Mouse (Mus musculus): Measurements from ENCODE around the gene Gm11437. TPM values are rescaled to one million over a fixed set of nuclear protein-coding genes. Genes with fewer than 3 reads are reported as not detected.
A peak's percentile ranks its signal among the peaks of the same experiment; 100 is the strongest.

The Gm11437 gene
- polyA plus RNA-seq, 1 experiment, result not detected

DNA sequence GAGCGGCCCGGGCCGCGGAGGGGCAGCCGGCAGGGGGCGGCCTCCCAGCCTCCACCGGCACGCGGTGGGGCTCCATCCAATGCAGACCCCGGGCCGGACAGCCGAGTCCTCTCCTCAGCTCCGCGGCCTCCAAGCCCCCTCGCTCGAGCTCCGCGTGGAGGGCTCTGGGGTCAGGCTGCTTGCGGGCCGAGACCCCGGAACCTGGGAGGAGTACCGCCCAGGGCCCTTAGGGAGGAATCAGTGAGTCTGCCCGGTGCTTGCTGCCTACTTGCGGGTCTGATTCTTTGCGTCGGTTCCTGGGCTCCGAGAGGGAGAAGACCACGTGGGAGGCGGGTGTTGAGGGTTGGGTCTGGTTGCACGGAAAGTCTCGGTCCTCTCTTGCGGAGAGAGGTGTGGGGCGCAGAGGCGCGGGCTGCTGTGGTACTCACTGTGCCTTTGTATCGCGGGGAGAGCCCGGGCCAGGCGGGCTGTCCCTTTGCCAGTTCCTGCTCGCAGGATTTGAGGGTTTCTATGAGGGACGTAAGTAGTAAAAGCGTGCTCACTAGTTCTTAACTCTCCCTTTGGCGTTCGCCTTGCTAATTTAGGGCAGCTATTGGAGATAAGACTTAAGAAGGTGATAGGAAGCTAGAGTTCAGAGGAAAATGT, 12.8 kb upstream of the Gm11437 start:
- H3K4me3 ChIP-seq (ENCODE audit: insufficient read depth, low read length), result peak overlapping the region; percentile 91
- peaks cover 21% of the 10 kb centered on the region for H3K4me1 ChIP-seq (ENCODE audit: control insufficient read depth, insufficient read depth, low read length)
- H3K27ac ChIP-seq (ENCODE audit: insufficient read depth, low read depth, low read length), result peak overlapping the region; percentile 48
- no peak for TF ChIP-seq POLR2A (IDR thresholded peaks at IDR 0.05; ENCODE audit: borderline replicate concordance, low read depth, low read length)
- peak; percentile 22; the same call in 1 of the 2 replicates for TF ChIP-seq CTCF (IDR thresholded peaks at IDR 0.05; ENCODE audit: low read depth, low read length)

- Histone ChIP-seq H3K4me3 (ENCODE audit: insufficient read depth, low read length) (peak overlapping the region; percentile 91), H3K4me1 (ENCODE audit: control insufficient read depth, insufficient read depth, low read length) (peaks cover 18% of the 10 kb centered on the region)
- TF ChIP-seq CTCF (IDR thresholded peaks at IDR 0.05; ENCODE audit: low read depth, low read length), result no peak
- no peak for TF ChIP-seq POLR2A (IDR thresholded peaks at IDR 0.05; ENCODE audit: borderline replicate concordance, low read depth, low read length)
Measured at GRCm38 (mm10) chr11:84179226-84179953, 12.1 kb upstream of the Gm11437 start.

GRCm38 (mm10) chr11:84178571-84178970, 11.3 kb upstream of the Gm11437 start:
- Histone ChIP-seq H3K4me1 (ENCODE audit: control insufficient read depth, insufficient read depth, low read length) (peaks cover 18% of the 10 kb centered on the region), H3K27ac (ENCODE audit: insufficient read depth, low read depth, low read length) (no peak overlapping the region), H3K4me3 (ENCODE audit: insufficient read depth, low read length) (no peak overlapping the region)
- no peak for TF ChIP-seq POLR2A (IDR thresholded peaks at IDR 0.05; ENCODE audit: borderline replicate concordance, low read depth, low read length)
- no peak for TF ChIP-seq CTCF (IDR thresholded peaks at IDR 0.05; ENCODE audit: low read depth, low read length)

More at GRCm38 (mm10) chr11:84179226-84179953, 12.1 kb upstream of the Gm11437 start:
- peak overlapping the region; percentile 48 for H3K27ac ChIP-seq (ENCODE audit: insufficient read depth, low read depth, low read length)

DNA sequence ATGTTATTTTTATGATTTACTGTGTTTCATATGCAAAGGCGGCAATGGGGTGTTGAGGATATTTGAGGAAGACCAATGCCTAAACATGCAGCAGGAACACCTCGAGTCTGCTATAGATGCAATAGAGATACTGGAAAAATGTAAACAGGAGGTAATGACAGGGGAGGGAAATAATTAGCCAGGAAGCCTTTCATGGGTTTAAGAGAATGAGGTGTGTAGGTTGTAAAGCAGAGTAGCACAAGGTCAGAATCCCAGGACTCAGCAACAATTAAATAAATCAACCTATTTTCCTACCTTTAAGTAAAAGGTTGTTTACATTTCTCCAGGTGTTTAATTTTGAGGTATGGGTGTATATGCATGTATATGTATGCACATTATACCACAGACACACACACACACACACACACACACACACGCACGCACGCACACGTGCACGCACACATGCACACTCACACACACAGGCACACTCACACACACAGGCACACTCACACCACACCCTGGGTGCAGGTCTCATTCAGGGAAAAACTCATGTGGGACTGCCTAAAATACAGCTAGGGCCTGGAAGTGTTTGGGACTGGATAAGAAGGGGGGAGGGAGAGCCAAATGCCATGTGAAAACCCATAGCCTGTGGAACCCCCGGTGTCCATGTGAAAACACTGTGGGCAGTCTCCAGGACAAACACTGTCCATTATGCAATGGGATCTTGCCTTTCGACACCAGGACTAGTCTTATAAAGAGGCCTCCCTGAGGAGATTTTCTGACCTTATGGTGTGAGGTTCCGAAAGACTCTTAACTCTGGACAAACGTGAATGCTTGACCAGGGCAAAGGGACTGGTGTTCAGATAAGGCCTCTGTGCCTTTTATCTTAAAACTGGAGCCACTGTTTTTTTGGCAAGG, 5.5 kb upstream of the Gm11437 start:
- no peak overlapping the region for H3K27ac ChIP-seq (ENCODE audit: insufficient read depth, low read depth, low read length)
- peaks cover 6% of the 10 kb centered on the region; the same call in 1 of the 2 replicates for H3K4me1 ChIP-seq (ENCODE audit: control insufficient read depth, insufficient read depth, low read length)
- TF ChIP-seq POLR2A (IDR thresholded peaks at IDR 0.05; ENCODE audit: borderline replicate concordance, low read depth, low read length) (no peak), CTCF (IDR thresholded peaks at IDR 0.05; ENCODE audit: low read depth, low read length) (no peak)
- no peak overlapping the region for H3K4me3 ChIP-seq (ENCODE audit: insufficient read depth, low read length)

DNA sequence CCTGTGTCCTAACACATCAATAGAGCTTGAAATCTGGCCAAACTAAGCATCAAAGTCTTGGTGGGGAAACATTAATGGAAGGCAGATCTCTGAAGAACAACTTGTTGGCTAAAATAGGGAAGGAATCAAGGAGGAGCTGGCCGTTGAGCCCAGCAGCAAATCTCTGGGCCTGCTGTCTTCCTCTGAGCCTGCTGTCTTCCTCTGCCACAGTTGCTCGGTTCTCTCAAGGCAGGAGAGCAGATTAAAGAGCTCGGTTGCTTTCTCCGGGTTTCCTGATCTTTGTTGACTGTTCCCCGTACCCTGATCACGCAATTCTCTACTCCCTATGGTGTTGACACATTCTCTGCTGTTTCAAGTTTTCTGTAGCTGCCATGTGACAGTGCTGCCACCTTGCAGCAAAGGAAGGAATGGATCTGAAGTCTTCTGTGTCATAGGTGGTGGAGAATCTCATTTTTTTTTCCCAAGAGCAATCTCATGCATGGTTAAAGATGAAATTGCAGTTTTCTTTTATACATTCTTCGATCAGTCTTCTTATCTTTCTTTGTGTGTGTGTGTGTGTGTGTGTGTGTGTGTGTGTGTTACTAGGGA, 1.5 kb upstream of the Gm11437 start:
- TF ChIP-seq POLR2A (IDR thresholded peaks at IDR 0.05; ENCODE audit: borderline replicate concordance, low read depth, low read length) (no peak), CTCF (IDR thresholded peaks at IDR 0.05; ENCODE audit: low read depth, low read length) (no peak)
- Histone ChIP-seq H3K4me1 (ENCODE audit: control insufficient read depth, insufficient read depth, low read length) (no peaks in the 10 kb centered on the region), H3K4me3 (ENCODE audit: insufficient read depth, low read length) (no peak overlapping the region), H3K27ac (ENCODE audit: insufficient read depth, low read depth, low read length) (no peak overlapping the region)

DNA sequence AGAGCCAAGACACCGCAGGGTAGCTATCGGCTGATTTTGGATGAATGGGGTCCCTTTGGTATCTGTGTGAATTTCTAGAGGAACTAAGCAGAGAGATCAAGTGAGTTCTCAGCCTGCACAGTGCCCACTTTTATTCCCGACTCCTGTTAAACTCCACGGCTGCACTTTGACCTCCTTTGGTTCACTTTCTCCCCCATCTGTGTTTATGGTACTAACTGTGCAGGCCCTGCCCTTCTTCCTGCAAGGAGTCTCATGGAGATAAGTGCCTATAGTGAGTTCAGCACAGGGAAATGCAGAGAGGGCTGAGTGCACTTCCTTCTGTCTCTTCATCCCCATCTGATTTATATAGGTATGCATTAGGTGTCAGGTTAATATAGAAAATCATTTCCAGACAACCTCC, 2.7 kb downstream of the Gm11437 start:
- Histone ChIP-seq H3K4me1 (ENCODE audit: control insufficient read depth, insufficient read depth, low read length) (0 out of 2 replicates have a peak, but pooled peaks cover 2% of the 10 kb centered on the region), H3K27ac (ENCODE audit: insufficient read depth, low read depth, low read length) (no peak overlapping the region), H3K4me3 (ENCODE audit: insufficient read depth, low read length) (no peak overlapping the region)
- TF ChIP-seq CTCF (IDR thresholded peaks at IDR 0.05; ENCODE audit: low read depth, low read length) (no peak), POLR2A (IDR thresholded peaks at IDR 0.05; ENCODE audit: borderline replicate concordance, low read depth, low read length) (no peak)

GRCm38 (mm10) chr11:84164123-84164522, 3.2 kb downstream of the Gm11437 start:
- TF ChIP-seq POLR2A (IDR thresholded peaks at IDR 0.05; ENCODE audit: borderline replicate concordance, low read depth, low read length) (no peak), CTCF (IDR thresholded peaks at IDR 0.05; ENCODE audit: low read depth, low read length) (no peak)
- Histone ChIP-seq H3K27ac (ENCODE audit: insufficient read depth, low read depth, low read length) (no peak overlapping the region), H3K4me1 (ENCODE audit: control insufficient read depth, insufficient read depth, low read length) (0 out of 2 replicates have a peak, but pooled peaks cover 2% of the 10 kb centered on the region), H3K4me3 (ENCODE audit: insufficient read depth, low read length) (no peak overlapping the region)

GRCm38 (mm10) chr11:84156535-84157262, 10.6 kb downstream of the Gm11437 start:
- H3K4me1 ChIP-seq (ENCODE audit: control insufficient read depth, insufficient read depth, low read length), result 0 out of 2 replicates have a peak, but pooled peaks cover 2% of the 10 kb centered on the region
- no peak for TF ChIP-seq POLR2A (IDR thresholded peaks at IDR 0.05; ENCODE audit: borderline replicate concordance, low read depth, low read length)
- H3K27ac ChIP-seq (ENCODE audit: insufficient read depth, low read depth, low read length), result no peak overlapping the region
- H3K4me3 ChIP-seq (ENCODE audit: insufficient read depth, low read length), result no peak overlapping the region

- TF ChIP-seq POLR2A (IDR thresholded peaks at IDR 0.05; ENCODE audit: borderline replicate concordance, low read depth, low read length), result no peak
- peak; percentile 39; the same call in 1 of the 2 replicates for TF ChIP-seq CTCF (IDR thresholded peaks at IDR 0.05; ENCODE audit: low read depth, low read length)
- Histone ChIP-seq H3K4me3 (ENCODE audit: insufficient read depth, low read length) (no peak overlapping the region), H3K27ac (ENCODE audit: insufficient read depth, low read depth, low read length) (no peak overlapping the region), H3K4me1 (ENCODE audit: control insufficient read depth, insufficient read depth, low read length) (no peaks in the 10 kb centered on the region)
Measured at GRCm38 (mm10) chr11:84150884-84151283, 16.4 kb downstream of the Gm11437 start.
